Mouse (Mus musculus): Measurements from ENCODE around the gene Atp6v1g2.

DNA sequence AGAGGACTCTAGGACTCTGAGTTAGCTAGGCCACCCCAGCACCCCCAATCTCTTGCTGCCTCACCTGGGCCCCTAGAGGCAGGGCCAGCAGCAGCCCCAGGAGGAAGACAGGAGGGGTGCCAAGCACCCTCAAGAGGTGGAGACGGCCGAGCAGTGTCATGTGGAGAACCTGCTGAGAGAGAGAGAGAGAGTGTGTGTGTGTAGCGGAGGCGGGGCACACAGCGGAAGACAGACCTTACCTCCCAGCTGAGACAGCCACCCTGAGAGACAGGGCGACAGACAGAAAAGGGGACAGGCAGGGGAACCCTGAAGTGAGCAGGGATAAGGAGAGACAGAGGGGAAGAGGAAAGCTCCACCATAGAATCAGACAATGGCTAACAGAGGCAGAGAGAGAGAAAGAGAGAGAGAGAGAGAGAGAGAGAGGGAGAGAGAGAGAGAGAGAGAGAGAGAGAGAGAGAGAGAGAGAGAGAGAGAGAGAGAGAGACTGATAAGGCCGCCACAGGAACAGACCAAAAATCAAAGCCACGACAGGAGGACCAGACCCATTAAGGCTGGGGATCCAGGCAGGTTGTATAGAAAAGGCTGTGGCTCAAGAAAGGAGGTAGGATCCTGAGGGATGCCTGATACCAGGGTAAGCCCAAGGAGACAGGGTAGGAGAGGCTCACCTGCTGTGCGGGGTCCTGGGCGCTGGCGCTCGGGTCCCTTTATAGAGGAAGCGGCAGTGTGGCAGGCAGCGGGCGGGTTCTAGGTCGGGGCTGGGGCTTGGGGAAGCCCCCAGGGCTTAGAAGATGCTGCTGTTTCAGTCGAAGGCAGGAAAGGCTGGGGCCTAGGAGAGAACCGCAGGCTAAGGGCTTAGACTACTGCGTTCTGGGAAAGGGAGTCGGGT, 28.7 kb upstream of the Atp6v1g2 start, which contains the start of gene Lta:
- TF ChIP-seq CTCF (IDR thresholded peaks at IDR 0.05; ENCODE audit: insufficient read depth, low read depth, low read length) (no peak), POLR2A (IDR thresholded peaks at IDR 0.05; ENCODE audit: insufficient read depth, low read depth, low read length) (no peak)
